Mouse (Mus musculus) MEL (cell line): Measurements from ENCODE around the gene Endog.

ENCODE experiments used
- CHD2 ChIP-seq: IDR thresholded peaks from 2 replicates; pipeline ENCODE4 v1.6.1; 2011; ENCODE audit warnings: low read length, improper control_type of control experiment
- CTCF ChIP-seq, 3 experiments: IDR thresholded peaks in 2 of 3; conservative IDR thresholded peaks in 1 of 3; 2 replicates each; pipeline ENCODE4 v1.5.1; 2011 to 2012; ENCODE audit warnings: low read length in 3 of 3, low read depth in 2 of 3, mild to moderate bottlenecking in 2 of 3, improper control_type of control experiment in 1 of 3, inconsistent platforms in 1 of 3, mixed read lengths in 1 of 3, moderate library complexity in 1 of 3; ENCODE audit not compliant: control insufficient read depth in 1 of 3, insufficient read depth in 1 of 3, poor library complexity in 1 of 3, severe bottlenecking in 1 of 3
- EP300 ChIP-seq, 2 experiments: IDR thresholded peaks; 2 replicates each; pipeline ENCODE4 v1.6.1; 2011; ENCODE audit warnings: improper control_type of control experiment in 2 of 2, low read length in 2 of 2, low read depth in 1 of 2, mild to moderate bottlenecking in 1 of 2
- GATA1 ChIP-seq: IDR thresholded peaks from 2 replicates; pipeline ENCODE4 v1.6.1; 2011; ENCODE audit warnings: low read depth, low read length, improper control_type of control experiment
- MAX ChIP-seq: IDR thresholded peaks from 2 replicates; pipeline ENCODE4 v1.6.1; 2011; ENCODE audit warnings: low read length, improper control_type of control experiment
- NELFE ChIP-seq: IDR thresholded peaks from 2 replicates; pipeline ENCODE4 v1.6.1; 2011; ENCODE audit warnings: low read depth, low read length, improper control_type of control experiment
- POLR2A ChIP-seq, 2 experiments: IDR thresholded peaks; 2 replicates each; pipeline ENCODE4 v1.6.1; 2011 to 2012; ENCODE audit warnings: low read length in 2 of 2, mild to moderate bottlenecking in 2 of 2, control low read depth in 1 of 2, improper control_type of control experiment in 1 of 2, low read depth in 1 of 2, moderate library complexity in 1 of 2; ENCODE audit not compliant: control insufficient read depth in 1 of 2, insufficient read depth in 1 of 2, poor library complexity in 1 of 2

DNA sequence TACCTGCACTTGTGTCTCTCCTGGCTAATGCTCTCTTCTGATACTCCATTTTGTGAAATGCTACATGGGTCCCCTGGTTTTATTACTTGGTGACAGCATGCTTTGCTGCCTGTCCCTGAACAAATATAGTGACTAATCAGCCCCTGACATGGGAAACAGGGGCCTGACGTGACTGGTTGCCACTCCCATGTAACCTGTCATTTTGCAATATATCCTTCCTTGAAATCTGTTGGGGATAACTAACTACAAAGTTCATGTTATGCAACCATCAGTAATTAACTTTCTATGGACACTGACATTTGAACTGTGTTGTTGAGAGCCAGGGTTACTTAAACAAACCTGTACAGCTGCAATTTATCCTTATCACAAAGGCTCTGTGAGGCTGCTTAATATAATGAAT lies 28.7 kb downstream of the Endog start:
- TF ChIP-seq MAX (no peak), CTCF (IDR thresholded peaks at IDR 0.05 in 2 of 3, conservative IDR thresholded peaks at IDR 0.05 in 1 of 3; ENCODE audit: control insufficient read depth in 1 of 3, insufficient read depth in 1 of 3, low read depth in 2 of 3, low read length in 3 of 3, poor library complexity in 1 of 3, severe bottlenecking in 1 of 3) (no peak), GATA1 (no peak), POLR2A (IDR thresholded peaks at IDR 0.05; ENCODE audit: control insufficient read depth in 1 of 2, insufficient read depth in 1 of 2, low read depth in 1 of 2, low read length in 2 of 2, poor library complexity in 1 of 2) (no peak), CHD2 (no peak), NELFE (no peak), EP300 (IDR thresholded peaks at IDR 0.05; ENCODE audit: low read depth in 1 of 2, low read length in 2 of 2) (no peak)
